Mouse (Mus musculus) C2C12 (cell line): Measurements from ENCODE around the gene Maz.

Experiments used
- CTCF ChIP-seq: IDR thresholded peaks from one replicate; pipeline ENCODE4 v1.5.1; 2011; ENCODE audit not compliant: control insufficient read depth, insufficient read depth, insufficient read length
- FOSL1 ChIP-seq: IDR thresholded peaks from one replicate; pipeline ENCODE4 v1.8.0; 2011; ENCODE audit warnings: mild to moderate bottlenecking, low read length; ENCODE audit not compliant: poor library complexity, insufficient read depth, severe bottlenecking
- MAX ChIP-seq: IDR thresholded peaks from one replicate; pipeline ENCODE4 v1.6.1; 2011; ENCODE audit warnings: mild to moderate bottlenecking, control low read depth
- MYOD1 ChIP-seq: IDR thresholded peaks from one replicate; pipeline ENCODE4 v1.6.1; 2011; ENCODE audit warnings: low read depth; ENCODE audit not compliant: control insufficient read depth, insufficient read length
- MYOG ChIP-seq: IDR thresholded peaks from one replicate; pipeline ENCODE4 v1.6.1; 2011; ENCODE audit not compliant: control insufficient read depth, insufficient read length; ENCODE audit errors: extremely low read depth
- USF1 ChIP-seq: IDR thresholded peaks from one replicate; pipeline ENCODE4 v1.6.1; 2011; ENCODE audit warnings: low read depth, mild to moderate bottlenecking, control low read depth, moderate library complexity

DNA sequence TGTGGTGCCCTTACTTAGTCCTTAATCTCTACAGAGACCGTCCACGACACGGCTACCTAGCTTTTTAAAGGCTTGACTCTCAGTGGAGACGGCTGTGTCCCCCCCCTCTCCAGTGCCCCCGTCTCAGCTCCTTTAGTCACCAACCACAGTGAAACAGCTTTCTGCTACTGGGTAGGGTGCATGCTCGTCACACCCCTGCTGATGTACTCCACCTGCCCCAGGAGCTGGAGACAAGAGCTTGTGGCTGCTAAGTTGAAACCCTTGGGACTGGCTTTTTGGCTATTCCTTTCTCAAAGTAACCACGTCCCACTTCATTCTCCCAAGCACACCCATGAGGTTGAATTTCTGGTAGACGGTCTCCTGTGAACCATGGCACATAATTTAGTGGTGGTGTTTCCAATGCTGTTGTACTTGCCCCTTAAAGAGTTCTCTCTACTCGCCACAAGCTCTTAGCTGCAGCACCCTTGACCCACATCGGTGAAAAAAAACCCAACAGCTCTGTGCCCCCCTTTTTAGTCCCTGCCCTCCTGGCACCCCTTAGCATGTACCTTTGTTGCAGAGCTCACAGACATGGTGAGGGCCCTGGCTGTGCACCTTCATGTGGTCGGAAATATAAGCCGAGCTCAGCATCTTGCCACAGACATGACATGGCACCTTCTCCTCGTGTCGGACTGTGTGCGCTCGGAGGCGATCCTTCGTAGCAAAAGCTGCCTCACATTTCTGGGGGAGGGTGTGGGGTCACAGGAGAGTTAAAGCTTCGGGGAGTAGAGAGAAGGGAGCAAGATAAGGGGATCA lies 2.7 kb downstream of the Maz start:
- no peak for TF ChIP-seq CTCF
- no peak for TF ChIP-seq MYOD1
- TF ChIP-seq USF1: no peak
- TF ChIP-seq FOSL1: no peak
- no peak for TF ChIP-seq MYOG
- TF ChIP-seq MAX: no peak
